Mouse (Mus musculus): ENCODE measurements at regions not wholly inside any gene's neighbourhood (a gene's known extent, or its start where the extent isn't known, plus 50 kb on each side); places are given as distances from the start of the nearest gene placed in this dataset.

DNA sequence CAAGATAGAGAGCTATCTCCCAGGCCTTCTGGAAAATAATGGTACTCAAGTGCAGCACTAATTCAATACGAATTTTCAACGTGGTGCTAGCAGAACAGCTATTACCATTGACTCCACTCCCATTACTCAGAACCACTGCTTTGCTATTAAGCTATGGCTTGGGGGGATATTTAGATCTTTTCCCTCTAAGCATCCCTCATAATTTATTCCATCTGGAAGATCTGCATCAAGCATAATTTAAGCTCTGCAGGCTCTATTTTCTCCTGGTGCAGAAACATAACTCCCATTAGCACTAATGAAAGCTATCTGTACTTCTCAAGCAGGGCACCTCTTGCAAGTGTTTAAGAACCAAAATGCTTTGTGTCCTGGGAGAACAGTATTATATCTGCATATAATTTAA is 247.0 kb downstream of the S1pr1 start:
- Histone ChIP-seq H3K9me3 (ENCODE audit: control insufficient read depth, insufficient read depth, low read depth, low read length) (no peaks in the 10 kb centered on the region), H3K9ac (ENCODE audit: insufficient read depth, low read depth, low read length, poor library complexity, severe bottlenecking) (no peak overlapping the region), H3K4me3 (ENCODE audit: insufficient read depth in 1 of 2, low read depth in 1 of 2, low read length in 2 of 2, poor library complexity in 1 of 2, severe bottlenecking in 1 of 2) (no peak overlapping the region), H3K4me1 (ENCODE audit: control insufficient read depth in 2 of 2, insufficient read depth in 2 of 2, low read length in 2 of 2, poor library complexity in 1 of 2) (no peaks in the 10 kb centered on the region), H3K27ac (ENCODE audit: insufficient read depth, low read depth, low read length, poor library complexity, severe bottlenecking) (no peak overlapping the region), H3K36me3 (ENCODE audit: control insufficient read depth, insufficient read depth, low read length, poor library complexity, severe bottlenecking) (no peaks in the 10 kb centered on the region)
- in situ Hi-C loops (cut with MboI; ENCODE audit: low sequenced_read_pairs in 2 of 2, unreplicated experiment in 2 of 2) = no loop called here
- TF ChIP-seq ZC3H11A (IDR thresholded peaks at IDR 0.05; ENCODE audit: borderline replicate concordance, low read depth, low read length) (no peak), CHD2 (IDR thresholded peaks at IDR 0.05; ENCODE audit: low read depth, low read length) (no peak), MAFK (IDR thresholded peaks at IDR 0.05; ENCODE audit: insufficient read depth, low read depth, low read length) (no peak), HCFC1 (IDR thresholded peaks at IDR 0.05; ENCODE audit: borderline replicate concordance, insufficient read depth, low read length) (no peak), ZNF384 (IDR thresholded peaks at IDR 0.05; ENCODE audit: low read depth, low read length) (no peak)
- no peak for DNase-seq (ENCODE audit: low read depth, low spot score)

DNA sequence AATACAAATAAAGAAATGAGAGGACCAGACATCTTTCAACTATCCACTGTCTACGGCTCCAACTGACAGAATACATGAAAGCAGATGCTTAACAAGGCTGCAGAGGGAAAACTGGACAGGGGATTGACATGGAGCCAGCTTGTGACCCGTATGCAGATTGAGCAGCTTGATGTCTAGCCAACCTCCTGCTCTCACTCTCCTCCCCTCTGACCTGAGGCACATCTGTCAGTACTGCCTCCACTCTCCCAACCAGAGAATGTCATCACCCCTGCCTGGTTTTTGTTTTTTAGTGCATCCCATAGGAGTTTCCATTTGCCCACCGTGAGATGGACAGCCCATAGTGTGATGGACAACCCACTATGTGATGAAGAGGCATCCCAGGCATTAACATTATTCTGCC is 252.2 kb downstream of the S1pr1 start:
- H3K27ac ChIP-seq (ENCODE audit: insufficient read depth, low read depth, low read length, poor library complexity, severe bottlenecking) = no peak overlapping the region
- no peaks in the 10 kb centered on the region for H3K4me1 ChIP-seq (ENCODE audit: control insufficient read depth in 2 of 2, insufficient read depth in 2 of 2, low read length in 2 of 2, poor library complexity in 1 of 2)
- H3K36me3 ChIP-seq (ENCODE audit: control insufficient read depth, insufficient read depth, low read length, poor library complexity, severe bottlenecking) = no peaks in the 10 kb centered on the region
- DNase-seq (ENCODE audit: low read depth, low spot score) = no peak
- H3K9me3 ChIP-seq (ENCODE audit: control insufficient read depth, insufficient read depth, low read depth, low read length) = no peaks in the 10 kb centered on the region
- no peak overlapping the region for H3K4me3 ChIP-seq (ENCODE audit: insufficient read depth in 1 of 2, low read depth in 1 of 2, low read length in 2 of 2, poor library complexity in 1 of 2, severe bottlenecking in 1 of 2)
- in situ Hi-C loops (cut with MboI; ENCODE audit: low sequenced_read_pairs in 2 of 2, unreplicated experiment in 2 of 2) = no loop called here
- no peak overlapping the region for H3K9ac ChIP-seq (ENCODE audit: insufficient read depth, low read depth, low read length, poor library complexity, severe bottlenecking)
- no peak for TF ChIP-seq CHD2 (IDR thresholded peaks at IDR 0.05; ENCODE audit: low read depth, low read length)
- TF ChIP-seq ZNF384 (IDR thresholded peaks at IDR 0.05; ENCODE audit: low read depth, low read length) = no peak
- TF ChIP-seq HCFC1 (IDR thresholded peaks at IDR 0.05; ENCODE audit: borderline replicate concordance, insufficient read depth, low read length) = no peak
- no peak for TF ChIP-seq ZC3H11A (IDR thresholded peaks at IDR 0.05; ENCODE audit: borderline replicate concordance, low read depth, low read length)
- no peak for TF ChIP-seq MAFK (IDR thresholded peaks at IDR 0.05; ENCODE audit: insufficient read depth, low read depth, low read length)
